Mouse (Mus musculus) limb, embryonic 14.5 days (tissue): ENCODE results near the gene Gtpbp1. TPM values are rescaled to one million over a fixed set of nuclear protein-coding genes. Genes with fewer than 3 reads are reported as not detected.

Source experiments
- ATAC-seq: fragments of 200-750 bp; cut with Nextera tagmentation; 2 replicates; pipeline ENCODE4 v1.8.0; 2017; ENCODE audit warnings: low read depth, moderate number of reproducible peaks, moderate TSS enrichment; ENCODE audit not compliant: low FRiP score
- DNase-seq: peaks from one replicate; pipeline ENCODE4 v3.0.0-alpha.2; 2015; ENCODE audit warnings: low spot score
- H3K27ac ChIP-seq: fragments of 300-500 bp; sonication (generic); replicated peaks from 2 replicates; pipeline ENCODE4 v1.5.1; 2014; ENCODE audit warnings: low read depth, mild to moderate bottlenecking, low read length, moderate library complexity, mixed read lengths
- H3K27me3 ChIP-seq: fragments of 300-500 bp; sonication (generic); 2 replicates; pipeline ENCODE4 v1.6.1; 2014; ENCODE audit warnings: low read length, mixed read lengths; ENCODE audit not compliant: control insufficient read depth, insufficient read depth
- H3K36me3 ChIP-seq: fragments of 300-500 bp; sonication (generic); 2 replicates; pipeline ENCODE4 v1.6.1; 2014; ENCODE audit warnings: mild to moderate bottlenecking, low read length, moderate library complexity, mixed read lengths; ENCODE audit not compliant: control insufficient read depth, insufficient read depth
- H3K4me1 ChIP-seq: fragments of 300-500 bp; sonication (generic); 2 replicates; pipeline ENCODE4 v1.6.1; 2014; ENCODE audit warnings: antibody characterized with exemption, low read length, mixed read lengths; ENCODE audit not compliant: control insufficient read depth, insufficient read depth
- H3K4me2 ChIP-seq: fragments of 300-500 bp; sonication (generic); replicated peaks from 2 replicates; pipeline ENCODE4 v1.6.1; 2014; ENCODE audit warnings: low read depth, mild to moderate bottlenecking, low read length, moderate library complexity; ENCODE audit not compliant: severe bottlenecking
- H3K4me3 ChIP-seq: fragments of 300-500 bp; sonication (generic); replicated peaks from 2 replicates; pipeline ENCODE4 v1.5.1; 2014; ENCODE audit warnings: low read length
- H3K9ac ChIP-seq: fragments of 300-500 bp; sonication (generic); 2 replicates; pipeline ENCODE4 v1.6.1; 2014; ENCODE audit warnings: mild to moderate bottlenecking, low read depth, low read length, moderate library complexity; ENCODE audit not compliant: severe bottlenecking
- H3K9me3 ChIP-seq: fragments of 300-500 bp; sonication (generic); 2 replicates; pipeline ENCODE4 v1.6.1; 2016; ENCODE audit warnings: low read length; ENCODE audit not compliant: control insufficient read depth
- POLR2A ChIP-seq: fragments of 200-500 bp; IDR thresholded peaks from 2 replicates; pipeline ENCODE4 v1.8.0; 2012; ENCODE audit warnings: inconsistent platforms, mild to moderate bottlenecking, moderate library complexity, borderline replicate concordance; ENCODE audit not compliant: insufficient read depth, insufficient read length; ENCODE audit errors: extremely low read depth
- WGBS: fragments of 180-500 bp; shearing (Covaris S2); extraction: QIAGEN DNeasy Blood & Tissue Kit; methylation state at CpG from one replicate; pipeline ENCODE4 v1.1.7; 2014; 5-methylcytosine and 5-hydroxymethylcytosine counted together
- polyA plus RNA-seq, 2 experiments: library from polyadenylated mRNA; depleted of rRNA in 1 of 2; stranded (reverse) in 1 of 2; unstranded in 1 of 2; fragments of >200 nt; fragmentation: Nextera tagmentation in 1 of 2; extraction: Ambion mirVana in 1 of 2; gene quantifications; 2 replicates each; pipeline versions ENCODE4 v1.2.1 to v1.2.3; 2012 to 2014

The Gtpbp1 gene
- polyA plus RNA-seq, 2 experiments, result 32.6 to 39.6 TPM

DNA sequence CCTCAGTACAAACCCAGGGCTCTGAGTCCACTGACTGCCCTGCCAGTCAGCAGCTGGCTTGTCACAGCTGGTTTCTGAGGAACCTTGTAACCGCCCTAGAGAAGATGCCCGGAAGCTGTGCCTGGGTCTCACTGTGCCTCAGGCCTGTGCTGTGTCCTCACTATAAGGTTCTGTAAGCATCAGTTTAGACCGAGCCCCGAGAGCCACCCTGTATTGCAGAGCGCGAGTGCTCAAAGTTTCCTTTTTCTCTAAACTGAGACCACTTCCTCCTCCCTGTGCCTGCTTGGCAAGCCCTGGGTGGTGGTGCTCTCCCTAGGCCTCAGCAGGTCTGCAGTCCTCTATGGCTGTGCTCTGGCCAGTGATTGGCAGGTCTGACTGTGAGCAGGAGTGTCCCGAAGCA is 58.5 kb downstream of the Gtpbp1 start:
- no peak overlapping the region for H3K9ac ChIP-seq
- ATAC-seq (no peak), DNase-seq (no peak)
- no peak overlapping the region for H3K27ac ChIP-seq
- H3K27me3 ChIP-seq, result no peaks in the 10 kb centered on the region
- no peaks in the 10 kb centered on the region for H3K36me3 ChIP-seq
- peaks cover 6% of the 10 kb centered on the region for H3K4me1 ChIP-seq
- no peak for TF ChIP-seq POLR2A
- no peak overlapping the region for H3K4me3 ChIP-seq
- no peak overlapping the region for H3K4me2 ChIP-seq
- H3K9me3 ChIP-seq, result no peaks in the 10 kb centered on the region
- WGBS, result 91% methylated on average over 7 of the region's 7 CpGs

DNA sequence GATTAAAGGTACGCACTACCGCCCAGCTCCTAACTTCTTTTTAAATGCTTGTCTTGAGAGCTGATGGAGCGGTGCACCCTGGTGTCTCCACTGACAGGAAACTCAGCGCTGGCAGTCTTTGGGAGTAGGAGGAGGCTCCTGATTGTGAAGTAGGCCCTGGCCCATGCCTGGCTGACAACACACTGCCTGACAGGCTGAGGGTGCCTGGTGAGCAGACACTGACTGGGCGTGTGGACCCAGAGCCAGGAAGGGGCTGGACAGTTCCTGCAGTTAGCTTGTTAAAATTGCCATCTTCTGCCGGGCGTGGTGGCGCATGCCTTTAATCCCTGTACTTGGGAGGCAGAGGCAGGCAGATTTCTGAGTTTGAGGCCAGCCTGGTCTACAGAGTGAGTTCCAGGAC is 59.6 kb downstream of the Gtpbp1 start:
- H3K4me3 ChIP-seq, result no peak overlapping the region
- no peaks in the 10 kb centered on the region for H3K27me3 ChIP-seq
- H3K36me3 ChIP-seq, result no peaks in the 10 kb centered on the region
- no peak overlapping the region for H3K9ac ChIP-seq
- TF ChIP-seq POLR2A, result no peak
- H3K4me2 ChIP-seq, result no peak overlapping the region
- ATAC-seq, result no peak
- no peaks in the 10 kb centered on the region for H3K4me1 ChIP-seq
- no peaks in the 10 kb centered on the region for H3K9me3 ChIP-seq
- 83% methylated on average over 8 of the region's 8 CpGs for WGBS
- no peak overlapping the region for H3K27ac ChIP-seq
- no peak for DNase-seq

DNA sequence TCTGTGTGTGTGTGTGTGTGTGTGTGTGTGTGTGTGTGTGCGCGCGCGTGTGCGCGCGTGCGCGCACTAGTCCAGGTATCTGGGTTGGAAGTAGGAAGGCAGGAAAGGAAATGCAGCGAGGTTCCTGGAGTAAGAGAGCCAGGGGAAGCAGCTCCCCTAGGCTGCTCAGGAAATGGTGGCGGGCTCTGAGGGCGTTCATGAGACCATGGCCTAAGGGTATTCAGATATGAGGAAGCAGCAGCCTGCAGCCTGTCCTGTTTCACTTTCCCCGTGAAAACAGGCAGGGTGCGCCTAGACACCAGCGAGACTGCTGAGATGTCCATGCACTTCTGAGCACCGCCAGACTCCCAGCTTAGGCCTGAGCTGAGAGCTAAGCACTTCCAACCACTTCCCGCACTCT is 61.1 kb downstream of the Gtpbp1 start:
- H3K9me3 ChIP-seq, result no peaks in the 10 kb centered on the region
- H3K4me2 ChIP-seq, result no peak overlapping the region
- 77% methylated on average over 17 of the region's 17 CpGs for WGBS
- no peak overlapping the region for H3K27ac ChIP-seq
- ATAC-seq (no peak), DNase-seq (no peak)
- no peaks in the 10 kb centered on the region for H3K36me3 ChIP-seq
- no peak for TF ChIP-seq POLR2A
- no peaks in the 10 kb centered on the region for H3K27me3 ChIP-seq
- no peak overlapping the region for H3K9ac ChIP-seq
- H3K4me1 ChIP-seq, result no peaks in the 10 kb centered on the region
- H3K4me3 ChIP-seq, result no peak overlapping the region

DNA sequence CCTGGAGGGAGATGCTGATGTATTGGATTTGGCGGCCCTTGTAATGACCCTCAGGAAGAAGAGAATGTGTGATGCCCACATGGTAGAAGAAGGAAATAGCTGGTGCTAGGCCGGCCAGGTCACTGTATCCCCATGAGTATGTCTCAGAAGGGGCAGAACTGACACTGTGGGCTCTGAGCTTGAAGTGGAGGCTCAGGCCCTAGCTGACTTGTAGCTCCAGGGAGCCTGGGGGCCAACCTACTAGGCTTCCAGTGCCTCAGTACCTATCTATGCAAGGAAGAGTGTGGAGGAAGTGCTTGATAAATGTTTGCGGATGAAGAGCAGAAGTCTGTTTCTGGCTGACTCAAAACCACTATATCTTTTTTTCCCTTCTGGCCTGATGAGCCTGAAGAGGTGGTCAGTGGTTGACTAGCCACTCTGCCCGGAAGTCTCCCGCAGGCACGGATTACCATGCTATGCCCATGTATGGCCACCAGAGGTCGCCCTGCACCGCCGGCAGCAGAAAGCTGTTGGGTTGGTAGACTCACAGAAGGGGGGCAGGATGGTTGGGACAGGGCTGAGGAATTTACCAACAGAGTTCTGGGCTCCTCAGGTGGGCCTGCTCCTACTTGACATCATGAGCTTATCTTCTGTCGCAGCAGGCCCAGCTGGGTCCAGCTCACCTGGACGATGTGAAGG is 62.2 kb downstream of the Gtpbp1 start:
- no peaks in the 10 kb centered on the region for H3K36me3 ChIP-seq
- H3K9me3 ChIP-seq, result no peaks in the 10 kb centered on the region
- WGBS, result 27% methylated on average over 11 of the region's 11 CpGs
- ATAC-seq, result peak; percentile 59
- no peak overlapping the region for H3K9ac ChIP-seq
- no peaks in the 10 kb centered on the region for H3K4me1 ChIP-seq
- no peak overlapping the region for H3K4me3 ChIP-seq
- no peaks in the 10 kb centered on the region for H3K27me3 ChIP-seq
- no peak for TF ChIP-seq POLR2A
- H3K27ac ChIP-seq, result no peak overlapping the region
- H3K4me2 ChIP-seq, result no peak overlapping the region
- peak; percentile 56 for DNase-seq

DNA sequence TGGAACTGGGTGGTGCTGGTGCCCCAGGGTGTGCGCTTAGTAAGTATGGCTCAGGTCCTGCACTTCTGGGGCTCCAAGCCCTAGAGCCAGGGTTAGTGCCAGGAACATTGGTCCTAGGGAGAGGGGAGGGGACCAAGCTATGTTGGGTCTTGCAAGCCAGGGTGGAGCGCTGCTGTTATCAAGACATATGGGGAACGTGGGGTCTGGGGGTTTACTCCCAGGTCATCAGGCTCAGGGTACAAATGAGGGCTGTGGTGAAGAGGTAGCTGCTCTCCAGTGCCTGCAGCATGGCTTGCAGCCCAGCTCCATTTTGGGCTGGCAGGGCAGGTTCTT is 62.7 kb downstream of the Gtpbp1 start:
- DNase-seq, result no peak
- 78% methylated on average over 3 of the region's 3 CpGs for WGBS
- Histone ChIP-seq H3K27me3 (no peaks in the 10 kb centered on the region), H3K4me3 (no peak overlapping the region), H3K9ac (no peak overlapping the region), H3K4me2 (no peak overlapping the region), H3K4me1 (no peaks in the 10 kb centered on the region), H3K36me3 (no peaks in the 10 kb centered on the region), H3K9me3 (no peaks in the 10 kb centered on the region), H3K27ac (no peak overlapping the region)
- TF ChIP-seq POLR2A, result no peak
- ATAC-seq, result no peak

DNA sequence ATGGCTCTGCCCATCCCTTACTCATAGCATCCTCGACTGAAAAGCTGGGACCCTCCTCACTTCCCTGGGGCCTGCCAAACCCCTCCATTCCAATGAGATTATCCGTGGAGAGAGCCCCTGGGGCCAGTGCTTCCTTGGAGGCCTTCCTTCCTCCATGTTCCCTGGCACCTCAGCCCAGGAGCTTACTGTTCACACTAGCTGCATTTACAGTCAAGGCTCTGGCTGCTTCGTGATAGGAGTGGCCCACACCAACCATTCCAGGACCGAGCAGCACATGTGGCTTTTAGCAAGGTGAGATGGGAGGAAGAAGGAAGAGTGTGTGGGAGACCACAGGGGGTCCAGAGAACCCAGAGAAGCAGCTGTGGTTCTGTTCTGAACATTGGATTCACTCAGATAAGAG is 63.2 kb downstream of the Gtpbp1 start:
- TF ChIP-seq POLR2A, result no peak
- ATAC-seq (no peak), DNase-seq (no peak)
- Histone ChIP-seq H3K27ac (no peak overlapping the region), H3K9me3 (no peaks in the 10 kb centered on the region), H3K27me3 (no peaks in the 10 kb centered on the region), H3K4me1 (no peaks in the 10 kb centered on the region), H3K9ac (no peak overlapping the region), H3K4me3 (no peak overlapping the region), H3K4me2 (no peak overlapping the region), H3K36me3 (no peaks in the 10 kb centered on the region)
- 56% methylated on average over 4 of the region's 4 CpGs for WGBS
